In genomic region chr6:52085932-52086643, GRCm38 (mm10) we compare ENCODE assay signal across 10 mouse cellular contexts.
DNase-seq lines count a peak whose midpoint lies in the region; ATAC-seq and TF ChIP-seq lines count a peak whose summit lies in the region.
"Had no signal": no experiment of that assay in that cellular context is flagged by ENCODE, and none has a peak within 500 bp of the region (broad histone marks: within the 10 kb centered on the region; RNA-seq: fewer than 3 reads in every experiment).

No protein-coding gene starts in this region.

- no peaks in the 10 kb centered on the region for H3K36me3 ChIP-seq in liver, postnatal 0 days (replicated peaks; ENCODE audit: insufficient read depth, low read length)

- no peaks in the 10 kb centered on the region for H3K9me3 ChIP-seq in liver, postnatal 0 days (ENCODE audit: low read length)

- peak; percentile 57 for DNase-seq in adrenal gland, adult 8-10 months
- peak; percentile 40 to 54 for DNase-seq in adrenal gland, postnatal 36 days
- DNase-seq in heart, postnatal 14 days: peak; percentile 36 to 53
- peak; percentile 33 for DNase-seq in liver, postnatal 0 days
- DNase-seq in layer of hippocampus, adult 9-10 months (ENCODE audit: low spot score): no peak
- no peak for DNase-seq in right cerebral cortex, postnatal 25 days
- DNase-seq: cerebellum, postnatal 36 days; midbrain, embryonic 14.5 days had no signal

- H3K9ac ChIP-seq in liver, postnatal 0 days (replicated peaks): no peak overlapping the region

- TF ChIP-seq CTCF in liver, postnatal 0 days (IDR thresholded peaks at IDR 0.05; ENCODE audit: low read depth): peak; percentile 28

- TF ChIP-seq EP300 in liver, postnatal 0 days (IDR thresholded peaks at IDR 0.05; ENCODE audit: low read depth): peak; percentile 68

- H3K4me1 ChIP-seq in liver, postnatal 0 days (ENCODE audit: insufficient read depth): no peaks in the 10 kb centered on the region

- intact Hi-C loops in heart, postnatal 14 days (cut with DNase I): loop anchor here (5.0 kb wide), 1 partner anchor 111 kb away; no protein-coding TSS in a partner anchor

- WGBS in liver, postnatal 0 days (ENCODE audit: insufficient replicate concordance): 67% methylated on average over 17 of the region's 17 CpGs

- H3K4me2 ChIP-seq in liver, postnatal 0 days (ENCODE audit: low read depth, low read length): no peak overlapping the region

- no peak overlapping the region for H3K4me3 ChIP-seq in liver, postnatal 0 days (ENCODE audit: low read depth, low read length)

- H3K27ac ChIP-seq in liver, postnatal 0 days (ENCODE audit: low read depth): no peak overlapping the region

- H3K27me3 ChIP-seq in liver, postnatal 0 days (ENCODE audit: insufficient read depth, low read length): no peaks in the 10 kb centered on the region

- peak; percentile 62 for ATAC-seq in liver, postnatal 0 days
- no peak for ATAC-seq in erythroblast, adult 5-6 weeks (replicated peaks; ENCODE audit: low FRiP score, poor library complexity, severe bottlenecking)
- ATAC-seq: intestine, postnatal 0 days had no signal

Comparison
In these comparisons a context has a peak if more than half of its experiments do, and no peak if none do; other contexts are left out.
1. DNase-seq: peak in adrenal gland, adult 8-10 months (single experiment), adrenal gland, postnatal 36 days (2 of 2), heart, postnatal 14 days (2 of 2) and liver, postnatal 0 days (single experiment); none in layer of hippocampus, adult 9-10 months (single experiment) and right cerebral cortex, postnatal 25 days (single experiment).